Mouse (Mus musculus) mouse embryonic stem cell (cell line): ENCODE measurements around the gene Abi2.
"Not testable (repeated sequence)": the region's sequence is repeated elsewhere in the genome, so short reads cannot be mapped to it uniquely, and the experiment has no call there.

Experiments
- in situ Hi-C, 2 experiments: fragments of 300-500 bp; cut with MboI; formaldehyde crosslinking; loops; 1 replicate in 1 of 2; 3 replicates in 1 of 2; pipeline ENCODE4 v1.14.3; 2019 to 2020; ENCODE audit warnings: low sequenced_read_pairs in 2 of 2, low pct_unique_long_range_greater_than_20kb in 1 of 2, mixed read lengths in 1 of 2; ENCODE audit not compliant: unreplicated experiment in 1 of 2

The Abi2 gene

GRCm38 (mm10) chr1:60409168-60409828 lies at the start of gene Abi2:
Gene Abi2 (plus strand): TSS chr1:60409619.
- in situ Hi-C loops: no loop called here

- in situ Hi-C loops: no loop called here
Observed at GRCm38 (mm10) chr1:60361626-60362025, 47.8 kb upstream of the Abi2 start.

GRCm38 (mm10) chr1:60376556-60376955 lies 32.9 kb upstream of the Abi2 start:
- in situ Hi-C loops: no loop called here

- in situ Hi-C loops: no loop called here
Observed at GRCm38 (mm10) chr1:60381910-60382309, 27.5 kb upstream of the Abi2 start.

GRCm38 (mm10) chr1:60404848-60405247 lies 4.6 kb upstream of the Abi2 start:
- in situ Hi-C loops: no loop called here

GRCm38 (mm10) chr1:60408501-60409167 lies 785 bp upstream of the Abi2 start:
- in situ Hi-C loops: no loop called here

- in situ Hi-C loops: no loop called here
Observed at GRCm38 (mm10) chr1:60409928-60410817, 754 bp downstream of the Abi2 start.

GRCm38 (mm10) chr1:60416724-60417123 lies 7.3 kb downstream of the Abi2 start:
- in situ Hi-C loops: no loop called here

- in situ Hi-C loops: no loop called here
Observed at GRCm38 (mm10) chr1:60423882-60424281, 14.5 kb downstream of the Abi2 start.

- in situ Hi-C loops: no loop called here
Observed at GRCm38 (mm10) chr1:60428341-60428740, 18.9 kb downstream of the Abi2 start.

GRCm38 (mm10) chr1:60428932-60429331 lies 19.5 kb downstream of the Abi2 start:
- in situ Hi-C loops: no loop called here

GRCm38 (mm10) chr1:60431531-60431930 lies 22.1 kb downstream of the Abi2 start:
- in situ Hi-C loops: no loop called here

GRCm38 (mm10) chr1:60432497-60432896 lies 23.1 kb downstream of the Abi2 start:
- in situ Hi-C loops: no loop called here

- in situ Hi-C loops: not testable (repeated sequence)
Observed at GRCm38 (mm10) chr1:60441438-60441837, 32.0 kb downstream of the Abi2 start.

GRCm38 (mm10) chr1:60447067-60447466 lies 37.6 kb downstream of the Abi2 start:
- in situ Hi-C loops: no loop called here

GRCm38 (mm10) chr1:60449896-60450295 lies 40.5 kb downstream of the Abi2 start:
- in situ Hi-C loops: loop anchor here in 1 of 2 experiments (25.0 kb wide), 1 partner anchor 412 kb away; no protein-coding TSS in a partner anchor

- in situ Hi-C loops: loop anchor here in 1 of 2 experiments (25.0 kb wide), 1 partner anchor 402 kb away; no protein-coding TSS in a partner anchor
Observed at GRCm38 (mm10) chr1:60460623-60461022, 51.2 kb downstream of the Abi2 start.

GRCm38 (mm10) chr1:60469491-60469890 lies 60.1 kb downstream of the Abi2 start:
- in situ Hi-C loops: loop anchor here in 1 of 2 experiments (25.0 kb wide), 1 partner anchor 393 kb away; no protein-coding TSS in a partner anchor

GRCm38 (mm10) chr1:60470541-60470940 lies 61.1 kb downstream of the Abi2 start:
- in situ Hi-C loops: loop anchor here in 1 of 2 experiments (25.0 kb wide), 1 partner anchor 392 kb away; no protein-coding TSS in a partner anchor
